Mouse (Mus musculus) E14TG2a.4 (cell line): Measurements from ENCODE around the gene H2-Ke6.
"Not testable (repeated sequence)": the region's sequence is repeated elsewhere in the genome, so short reads cannot be mapped to it uniquely, and the experiment has no call there.

Experiments used
- CTCF ChIP-seq: conservative IDR thresholded peaks from 2 replicates; pipeline ENCODE4 v1.5.1; 2014; ENCODE audit warnings: low read length
- NANOG ChIP-seq: IDR thresholded peaks from 2 replicates; pipeline ENCODE4 v1.6.1; 2014; ENCODE audit warnings: borderline replicate concordance, low read length, mixed read lengths
- POU5F1 ChIP-seq: IDR thresholded peaks from 2 replicates; pipeline ENCODE4 v1.6.1; 2014; ENCODE audit warnings: low read length, borderline replicate concordance

GRCm38 (mm10) chr17:33998697-33999096 lies 29.2 kb downstream of the H2-Ke6 start:
- TF ChIP-seq CTCF, NANOG, POU5F1: not testable (repeated sequence)
